Mouse (Mus musculus) limb, embryonic 10.5 days (tissue): ENCODE data around the gene Kcnmb2. TPM values are rescaled to one million over a fixed set of nuclear protein-coding genes. Genes with fewer than 3 reads are reported as not detected.

Experiments
- DNase-seq: peaks from one replicate; pipeline ENCODE4 v3.0.0-alpha.2; 2017; ENCODE audit warnings: low spot score
- H3K27ac ChIP-seq: fragments of 300-500 bp; sonication (generic); 2 replicates; pipeline ENCODE4 v1.5.1; 2016; ENCODE audit warnings: mild to moderate bottlenecking
- H3K27me3 ChIP-seq: fragments of 300-500 bp; sonication (generic); 2 replicates; pipeline ENCODE4 v1.6.1; 2016; ENCODE audit warnings: low read depth, mild to moderate bottlenecking; ENCODE audit not compliant: poor library complexity, severe bottlenecking
- H3K36me3 ChIP-seq: fragments of 300-500 bp; sonication (generic); 2 replicates; pipeline ENCODE4 v1.6.1; 2016; ENCODE audit warnings: mild to moderate bottlenecking, moderate library complexity
- H3K4me1 ChIP-seq: fragments of 300-500 bp; sonication (generic); 2 replicates; pipeline ENCODE4 v1.6.1; 2016
- H3K4me3 ChIP-seq: fragments of 300-500 bp; sonication (generic); 2 replicates; pipeline ENCODE4 v1.5.1; 2016; ENCODE audit warnings: mild to moderate bottlenecking, moderate library complexity
- H3K9me3 ChIP-seq: fragments of 300-500 bp; sonication (generic); replicated peaks from 2 replicates; pipeline ENCODE4 v1.6.1; 2016; ENCODE audit warnings: mild to moderate bottlenecking
- WGBS: fragments of 180-500 bp; shearing (Covaris S2); methylation state at CpG from one replicate; pipeline ENCODE4 v1.1.7; 2016; 5-methylcytosine and 5-hydroxymethylcytosine counted together
- polyA plus RNA-seq: library from polyadenylated mRNA; unstranded; fragments of >200 nt; fragmentation: Nextera tagmentation; extraction: Ambion mirVana; gene quantifications from 2 replicates; pipeline ENCODE4 v1.2.1, GENCODE M21; 2016

Gene Kcnmb2
- polyA plus RNA-seq = 0.09 and 0.53 TPM in 2 replicates

DNA sequence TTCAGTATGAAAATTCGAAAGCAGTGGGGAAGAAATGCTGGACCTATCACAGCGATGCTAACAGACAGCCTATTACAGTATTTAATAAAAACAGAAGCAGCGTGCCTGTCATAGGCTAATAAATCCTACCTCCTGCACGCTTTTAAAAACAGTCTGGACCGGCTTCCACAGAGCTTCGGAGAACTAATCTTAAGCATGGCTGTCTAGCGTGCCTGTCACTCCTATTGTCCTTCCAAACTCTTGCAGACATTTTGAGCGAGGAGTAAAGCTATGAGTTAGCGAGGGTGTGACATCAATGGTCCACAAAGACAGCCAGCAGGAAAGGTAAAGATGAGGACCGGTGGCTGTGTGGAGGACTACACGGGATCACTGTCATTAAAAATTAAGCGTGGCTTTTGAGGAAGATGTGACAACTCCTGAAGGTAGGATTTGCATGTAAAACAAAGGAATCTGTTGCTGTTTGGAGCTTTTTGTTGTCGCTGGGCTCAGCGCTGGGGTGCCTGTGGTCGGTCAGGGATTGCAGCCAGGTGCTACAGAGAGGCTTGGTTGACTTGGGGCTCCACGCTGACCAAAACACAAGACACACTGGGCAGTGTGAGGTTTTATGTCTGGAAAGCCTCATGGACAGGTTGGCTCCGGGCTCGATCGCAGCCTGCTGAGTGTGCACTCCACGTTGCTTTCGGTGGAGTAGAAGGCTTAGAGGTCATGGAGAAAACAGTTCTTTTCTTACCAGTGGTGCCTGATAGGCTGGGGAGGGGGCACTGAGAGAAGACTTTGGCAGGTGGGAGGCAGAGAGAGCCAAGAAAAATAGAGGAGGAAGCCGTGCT lies at the start of gene Kcnmb2:
Kcnmb2 (plus strand) TSS at position 4 of the 827 bp plus-strand sequence.
- Histone ChIP-seq H3K27me3 (peaks cover 31% of the 10 kb centered on the region), H3K27ac (no peak within 1 kb of the TSS)
- peak; percentile 37 for DNase-seq

DNA sequence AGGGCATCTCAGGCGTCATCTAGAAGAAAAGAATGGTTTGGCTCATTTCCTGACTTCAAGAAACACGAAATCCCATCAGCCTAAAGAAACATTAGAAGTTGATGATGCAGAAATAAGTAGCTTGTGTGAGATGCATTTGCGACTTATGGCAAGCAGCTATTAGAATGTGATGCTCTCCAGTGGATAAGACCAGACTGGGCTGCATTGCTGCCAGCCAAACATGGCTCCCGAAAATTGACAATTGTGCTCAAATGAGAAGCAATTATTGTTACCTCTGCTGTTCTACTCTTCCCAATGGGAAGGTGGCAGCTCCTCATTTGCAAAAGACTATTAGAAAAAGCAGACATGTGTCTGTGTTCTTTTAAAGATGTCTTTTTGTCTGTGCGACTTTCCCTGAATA lies 38.8 kb upstream of the Kcnmb2 start:
- no peak overlapping the region for H3K4me3 ChIP-seq
- H3K4me1 ChIP-seq = no peaks in the 10 kb centered on the region
- H3K27me3 ChIP-seq = no peaks in the 10 kb centered on the region
- no peaks in the 10 kb centered on the region for H3K36me3 ChIP-seq
- no peak overlapping the region for H3K27ac ChIP-seq
- no peaks in the 10 kb centered on the region for H3K9me3 ChIP-seq
- 90% methylated on average over 5 of the region's 5 CpGs for WGBS
- no peak for DNase-seq

More for the DNA sequence above, at the start of gene Kcnmb2:
- Histone ChIP-seq H3K36me3 (no peaks in the 10 kb centered on the region), H3K4me1 (peaks cover 18% of the 10 kb centered on the region), H3K9me3 (no peaks in the 10 kb centered on the region), H3K4me3 (peak within 1 kb of the TSS; percentile 42)
- WGBS = 4% methylated on average over 22 of the region's 22 CpGs

DNA sequence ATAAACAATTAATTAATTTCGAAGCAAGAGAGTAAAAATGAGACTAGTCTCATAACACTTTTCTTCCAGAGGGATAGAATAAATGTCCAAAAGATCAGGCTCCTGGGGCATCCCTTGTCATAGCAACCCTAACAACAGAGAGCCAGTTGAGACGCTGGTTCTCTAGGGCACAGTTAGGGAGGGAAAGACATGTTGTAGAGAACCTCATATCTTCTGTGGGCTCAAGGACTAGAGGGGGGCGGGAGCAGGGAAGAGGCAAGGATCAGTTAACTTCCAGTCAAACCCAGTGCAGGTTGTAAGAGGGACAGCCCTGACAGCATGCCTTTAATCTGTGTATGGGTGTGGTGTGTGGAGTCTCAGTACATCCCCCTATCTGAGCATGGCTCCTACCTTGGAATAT lies 38.2 kb upstream of the Kcnmb2 start:
- 82% methylated on average over 3 of the region's 3 CpGs for WGBS
- H3K9me3 ChIP-seq = no peaks in the 10 kb centered on the region
- no peak overlapping the region for H3K4me3 ChIP-seq
- no peak for DNase-seq
- no peak overlapping the region for H3K27ac ChIP-seq
- no peaks in the 10 kb centered on the region for H3K36me3 ChIP-seq
- no peaks in the 10 kb centered on the region for H3K27me3 ChIP-seq
- no peaks in the 10 kb centered on the region for H3K4me1 ChIP-seq

DNA sequence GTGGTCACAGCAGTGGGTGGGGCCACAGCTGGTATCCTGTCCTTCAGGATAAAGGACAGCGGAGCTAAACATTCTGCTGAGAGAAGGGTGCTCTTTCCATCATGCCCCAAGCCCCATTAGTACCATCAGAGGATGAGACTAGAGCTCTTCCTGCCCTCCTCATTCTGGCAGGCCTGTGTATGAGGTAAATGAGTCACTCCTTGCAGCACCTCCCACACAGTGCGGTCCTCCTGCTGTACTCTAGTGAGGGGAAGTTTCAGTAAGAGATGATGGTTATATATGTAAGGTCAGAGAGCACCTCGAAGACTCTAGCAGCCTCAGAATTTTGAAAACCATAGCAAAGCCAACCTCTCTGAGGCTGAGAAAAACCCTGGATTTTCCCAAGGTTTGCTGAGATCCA lies 30.8 kb upstream of the Kcnmb2 start:
- Histone ChIP-seq H3K27ac (no peak overlapping the region), H3K9me3 (no peaks in the 10 kb centered on the region), H3K4me1 (no peaks in the 10 kb centered on the region), H3K27me3 (no peaks in the 10 kb centered on the region), H3K36me3 (no peaks in the 10 kb centered on the region), H3K4me3 (no peak overlapping the region)
- WGBS = 92% methylated on average over 3 of the region's 3 CpGs
- no peak for DNase-seq

DNA sequence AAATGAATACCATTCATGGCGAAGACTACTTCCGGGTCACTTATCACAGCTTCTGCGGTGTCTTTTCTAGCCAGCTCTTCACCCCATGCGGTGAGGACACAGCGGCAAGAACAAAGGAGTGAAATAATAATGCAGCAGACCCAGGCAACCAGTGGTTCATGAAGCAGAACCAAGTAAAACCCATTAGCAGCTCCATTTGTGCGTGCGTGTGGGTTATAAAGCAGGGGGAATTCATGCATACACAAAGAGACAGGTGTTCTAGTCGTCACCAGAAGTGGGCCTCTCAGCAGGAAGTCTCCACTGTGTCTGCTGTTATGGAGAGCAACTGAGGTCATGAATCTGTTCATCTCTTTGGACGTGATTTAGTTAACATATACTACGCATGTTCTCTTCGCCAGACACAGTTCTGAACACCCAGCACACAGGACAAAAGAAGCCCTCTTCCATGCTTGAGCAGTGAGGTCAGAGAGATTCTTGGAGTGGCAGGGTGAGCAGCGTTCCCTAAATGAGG lies 19.6 kb upstream of the Kcnmb2 start:
- no peak for DNase-seq
- no peaks in the 10 kb centered on the region for H3K9me3 ChIP-seq
- no peak overlapping the region for H3K4me3 ChIP-seq
- H3K36me3 ChIP-seq = no peaks in the 10 kb centered on the region
- H3K4me1 ChIP-seq = no peaks in the 10 kb centered on the region
- no peak overlapping the region for H3K27ac ChIP-seq
- H3K27me3 ChIP-seq = no peaks in the 10 kb centered on the region
- WGBS = 90% methylated on average over 12 of the region's 12 CpGs

DNA sequence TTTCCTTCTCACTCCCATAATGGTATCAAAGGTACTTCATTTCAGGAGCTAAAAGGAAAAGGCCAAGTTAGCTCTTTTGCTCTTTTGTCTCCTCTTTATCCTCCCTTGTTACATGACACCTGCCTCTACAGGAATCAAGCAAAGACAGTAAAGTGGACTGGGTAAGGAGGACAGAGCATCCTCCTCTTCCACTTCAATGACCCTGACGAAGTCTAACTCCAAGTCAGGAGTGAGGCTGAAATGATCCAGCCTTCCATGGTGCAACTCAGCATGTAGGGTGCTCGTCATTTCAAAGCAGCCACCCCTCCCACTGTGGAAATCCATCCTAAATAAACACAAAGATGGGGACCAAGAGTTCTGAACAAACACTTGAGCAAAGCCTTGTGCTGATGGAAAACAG lies 9.7 kb upstream of the Kcnmb2 start:
- Histone ChIP-seq H3K27ac (no peak overlapping the region), H3K4me1 (no peaks in the 10 kb centered on the region), H3K9me3 (no peaks in the 10 kb centered on the region), H3K36me3 (no peaks in the 10 kb centered on the region), H3K4me3 (no peak overlapping the region), H3K27me3 (no peaks in the 10 kb centered on the region)
- 67% methylated on average over 2 of the region's 2 CpGs for WGBS
- no peak for DNase-seq

DNA sequence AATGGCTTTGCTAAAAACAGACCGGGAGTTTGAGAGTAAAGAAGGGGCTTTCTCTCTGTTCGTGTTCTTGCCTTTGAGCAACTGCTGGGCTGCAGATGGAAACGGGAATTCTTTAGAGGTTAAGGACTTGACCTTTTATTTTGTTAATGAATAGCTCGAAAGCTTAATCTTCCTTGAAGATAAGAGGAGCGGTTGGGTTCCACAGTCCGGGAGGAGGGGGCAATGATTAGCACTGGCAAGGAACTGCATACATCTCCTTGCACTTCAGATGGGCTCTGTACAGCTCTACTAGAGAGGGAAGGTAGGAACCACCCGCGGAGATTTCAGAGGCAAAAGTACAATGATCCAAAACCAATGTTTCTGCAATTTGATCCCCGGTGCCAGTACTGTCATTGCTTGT lies 1.2 kb downstream of the Kcnmb2 start:
- Histone ChIP-seq H3K27me3 (peaks cover 31% of the 10 kb centered on the region), H3K27ac (no peak overlapping the region), H3K4me3 (peak overlapping the region; percentile 42; the same call in 1 of the 2 replicates), H3K4me1 (peaks cover 18% of the 10 kb centered on the region), H3K36me3 (no peaks in the 10 kb centered on the region), H3K9me3 (no peaks in the 10 kb centered on the region)
- WGBS = 6% methylated on average over 9 of the region's 9 CpGs
- no peak for DNase-seq

DNA sequence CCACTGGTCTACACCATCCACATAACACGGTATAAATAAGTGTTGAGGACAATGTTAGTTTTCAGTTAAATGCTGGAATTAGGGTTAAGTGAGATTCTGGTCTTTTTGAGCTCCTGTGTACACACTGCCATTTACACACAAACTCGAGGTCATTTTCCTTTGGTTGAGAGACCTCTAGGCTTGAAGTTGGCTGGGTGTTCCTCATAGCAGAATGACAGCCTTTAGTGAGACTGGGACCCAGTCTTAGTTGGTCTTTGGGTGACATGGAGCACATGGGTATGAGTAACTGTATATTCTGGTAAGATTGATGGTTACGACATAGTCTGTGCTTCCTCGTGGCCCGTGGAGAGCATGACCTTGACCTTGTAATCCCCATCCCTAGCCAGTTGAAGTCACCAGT lies 1.8 kb downstream of the Kcnmb2 start:
- Histone ChIP-seq H3K9me3 (no peaks in the 10 kb centered on the region), H3K4me1 (peaks cover 18% of the 10 kb centered on the region), H3K27ac (no peak overlapping the region), H3K4me3 (no peak overlapping the region), H3K36me3 (no peaks in the 10 kb centered on the region), H3K27me3 (peaks cover 31% of the 10 kb centered on the region)
- WGBS = 59% methylated on average over 5 of the region's 5 CpGs
- DNase-seq = no peak

DNA sequence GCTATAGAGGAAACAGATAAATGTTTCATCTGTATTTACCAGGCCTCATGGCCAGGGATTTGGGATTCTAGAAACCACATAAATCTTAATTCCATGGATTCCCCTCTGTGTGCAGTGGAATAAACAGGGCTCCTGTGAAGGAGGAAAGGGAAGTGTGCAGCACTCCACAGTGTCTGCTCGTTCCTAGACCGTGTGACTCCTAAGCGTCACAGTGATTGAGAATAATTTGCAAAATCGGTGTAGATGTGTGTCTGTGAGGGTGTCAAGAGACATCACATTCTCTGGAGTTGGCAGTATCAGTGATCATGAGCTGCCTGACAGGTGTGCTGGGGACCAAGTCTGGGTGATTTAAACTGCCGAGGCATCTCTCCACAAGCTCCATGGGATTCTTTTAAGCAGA lies 8.9 kb downstream of the Kcnmb2 start:
- Histone ChIP-seq H3K36me3 (no peaks in the 10 kb centered on the region), H3K27me3 (no peaks in the 10 kb centered on the region), H3K27ac (no peak overlapping the region), H3K4me3 (no peak overlapping the region), H3K9me3 (no peaks in the 10 kb centered on the region), H3K4me1 (no peaks in the 10 kb centered on the region)
- no peak for DNase-seq
- 72% methylated on average over 5 of the region's 5 CpGs for WGBS

DNA sequence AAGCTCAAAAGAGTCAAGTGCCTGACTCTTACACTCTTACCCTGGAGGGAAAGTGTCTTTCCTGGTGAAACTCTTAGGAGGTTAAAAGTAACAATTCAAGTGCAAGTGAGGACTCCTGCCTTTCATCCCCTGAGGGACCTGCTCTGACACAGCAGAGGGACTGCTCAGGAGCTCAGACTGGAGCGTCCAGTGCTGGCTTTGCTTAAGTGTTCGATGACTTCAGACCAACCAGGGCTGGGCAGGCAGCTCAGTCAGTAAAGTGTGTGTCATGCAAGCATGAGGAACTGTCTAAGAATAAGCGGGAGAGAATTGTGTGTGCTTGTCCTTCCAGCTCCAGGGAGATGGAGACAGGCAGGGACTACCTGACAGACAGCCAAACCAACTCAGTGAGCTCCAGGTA lies 9.4 kb downstream of the Kcnmb2 start:
- 38% methylated on average over 3 of the region's 3 CpGs for WGBS

DNA sequence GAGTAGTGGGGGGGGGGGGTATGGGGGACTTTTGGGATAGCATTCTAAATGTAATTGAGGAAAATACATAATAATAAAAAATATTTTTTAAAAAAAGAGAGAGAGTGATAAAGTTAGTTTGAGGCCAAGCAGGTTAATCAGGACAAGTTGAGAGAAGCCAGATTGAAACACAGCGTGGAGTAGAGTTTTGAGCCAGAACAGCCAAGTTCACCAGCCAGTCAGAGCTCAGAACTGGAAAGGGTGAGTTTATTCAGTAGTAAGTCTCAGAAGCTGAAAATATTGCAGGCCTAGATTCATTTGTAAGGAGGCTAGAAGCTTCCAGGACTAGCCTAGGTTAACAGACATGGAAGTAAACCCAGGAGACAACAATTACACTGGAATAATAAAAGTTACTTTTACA lies 26.2 kb downstream of the Kcnmb2 start:
- Histone ChIP-seq H3K4me1 (no peaks in the 10 kb centered on the region), H3K4me3 (no peak overlapping the region), H3K27ac (no peak overlapping the region), H3K9me3 (no peaks in the 10 kb centered on the region), H3K36me3 (no peaks in the 10 kb centered on the region), H3K27me3 (no peaks in the 10 kb centered on the region)
- 96% methylated on average over 1 of the region's 1 CpGs for WGBS
- DNase-seq = no peak

More for the DNA sequence above, 9.4 kb downstream of the Kcnmb2 start:
- H3K4me1 ChIP-seq = no peaks in the 10 kb centered on the region
- H3K9me3 ChIP-seq = no peaks in the 10 kb centered on the region
- no peak for DNase-seq
- H3K27ac ChIP-seq = no peak overlapping the region
- H3K36me3 ChIP-seq = no peaks in the 10 kb centered on the region
- H3K27me3 ChIP-seq = no peaks in the 10 kb centered on the region
- H3K4me3 ChIP-seq = no peak overlapping the region

DNA sequence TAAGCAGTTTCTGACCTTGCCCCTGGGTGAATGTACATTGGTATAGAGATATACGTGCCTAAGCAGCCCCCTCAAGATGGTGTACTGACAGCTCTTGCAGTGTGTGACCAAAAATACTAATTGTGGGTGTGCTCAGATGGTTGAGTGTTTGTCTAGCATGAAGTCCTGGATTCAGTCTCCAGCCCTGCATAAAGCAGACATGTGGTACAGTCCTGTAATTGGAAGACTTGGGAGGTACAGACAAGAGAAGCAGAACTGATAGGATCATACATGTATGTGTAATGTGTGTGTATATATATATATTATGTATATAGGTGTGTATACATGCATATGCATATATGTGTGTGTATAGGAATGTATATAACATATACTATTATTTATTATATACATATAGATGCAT lies 32.4 kb downstream of the Kcnmb2 start:
- no peak overlapping the region for H3K27ac ChIP-seq
- no peaks in the 10 kb centered on the region for H3K4me1 ChIP-seq
- no peaks in the 10 kb centered on the region for H3K9me3 ChIP-seq
- WGBS = 100% methylated on average over 1 of the region's 1 CpGs
- H3K27me3 ChIP-seq = no peaks in the 10 kb centered on the region
- DNase-seq = no peak
- no peaks in the 10 kb centered on the region for H3K36me3 ChIP-seq
- H3K4me3 ChIP-seq = no peak overlapping the region

DNA sequence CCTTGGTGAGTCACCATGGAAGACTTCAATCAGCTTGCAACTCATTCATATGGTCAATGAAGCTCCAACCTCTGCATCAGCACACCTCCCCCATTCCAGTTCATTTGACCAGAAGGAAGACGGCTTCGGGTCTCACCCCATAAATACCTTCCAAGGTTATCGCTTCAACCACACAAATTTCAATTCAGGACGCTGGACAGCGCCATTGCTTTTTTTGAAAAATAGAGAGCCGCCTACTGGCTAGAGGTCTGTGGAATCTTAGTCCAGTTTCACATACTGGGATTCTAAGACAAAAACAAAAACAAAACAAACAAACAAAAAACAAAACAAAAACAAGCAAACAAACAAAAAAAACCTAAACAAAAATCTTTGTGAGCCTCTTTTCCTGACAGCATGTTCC lies 39.2 kb downstream of the Kcnmb2 start:
- H3K4me3 ChIP-seq = no peak overlapping the region
- H3K27ac ChIP-seq = no peak overlapping the region
- no peaks in the 10 kb centered on the region for H3K27me3 ChIP-seq
- DNase-seq = peak; percentile 73
- H3K4me1 ChIP-seq = no peaks in the 10 kb centered on the region
- 24% methylated on average over 6 of the region's 6 CpGs for WGBS
- H3K36me3 ChIP-seq = no peaks in the 10 kb centered on the region
- no peaks in the 10 kb centered on the region for H3K9me3 ChIP-seq
